Mouse (Mus musculus) liver, postnatal 0 days (tissue): Measurements from ENCODE around the gene Lhfp. TPM values are rescaled to one million over a fixed set of nuclear protein-coding genes. Genes with fewer than 3 reads are reported as not detected.
"Not testable (repeated sequence)": the region's sequence is repeated elsewhere in the genome, so short reads cannot be mapped to it uniquely, and the experiment has no call there.

ENCODE experiments used
- ATAC-seq: fragments of 200-750 bp; cut with Nextera tagmentation; 2 replicates; pipeline ENCODE4 v1.8.0; 2017; ENCODE audit warnings: mild to moderate bottlenecking, moderate library complexity
- DNase-seq: peaks from one replicate; pipeline ENCODE4 v3.0.0-alpha.2; 2016
- H3K27ac ChIP-seq: fragments of 300-500 bp; sonication (generic); 2 replicates; pipeline ENCODE4 v1.5.1; 2014; ENCODE audit warnings: antibody characterized with exemption, moderate library complexity, mild to moderate bottlenecking, low read depth
- H3K27me3 ChIP-seq: fragments of 300-500 bp; sonication (generic); 2 replicates; pipeline ENCODE4 v1.6.1; 2014; ENCODE audit warnings: low read length, control low read depth, mixed read lengths; ENCODE audit not compliant: insufficient read depth
- H3K36me3 ChIP-seq: fragments of 300-500 bp; sonication (generic); replicated peaks from 2 replicates; pipeline ENCODE4 v1.6.1; 2014; ENCODE audit warnings: mild to moderate bottlenecking, control low read depth, low read length, moderate library complexity, mixed read lengths; ENCODE audit not compliant: insufficient read depth
- H3K4me1 ChIP-seq: fragments of 300-500 bp; sonication (generic); 2 replicates; pipeline ENCODE4 v1.6.1; 2014; ENCODE audit warnings: antibody characterized with exemption, mild to moderate bottlenecking, control low read depth; ENCODE audit not compliant: insufficient read depth
- H3K4me2 ChIP-seq: fragments of 300-500 bp; sonication (generic); 2 replicates; pipeline ENCODE4 v1.6.1; 2014; ENCODE audit warnings: low read depth, mild to moderate bottlenecking, low read length, moderate library complexity, mixed read lengths
- H3K4me3 ChIP-seq: fragments of 300-500 bp; sonication (generic); 2 replicates; pipeline ENCODE4 v1.5.1; 2014; ENCODE audit warnings: low read depth, low read length
- H3K9ac ChIP-seq: fragments of 300-500 bp; sonication (generic); replicated peaks from 2 replicates; pipeline ENCODE4 v1.6.1; 2014; ENCODE audit warnings: mild to moderate bottlenecking, moderate library complexity
- H3K9me3 ChIP-seq: fragments of 300-500 bp; sonication (generic); 2 replicates; pipeline ENCODE4 v1.6.1; 2016; ENCODE audit warnings: mild to moderate bottlenecking, control low read depth, low read length, mixed read lengths
- CTCF ChIP-seq: sonication (generic); IDR thresholded peaks from 2 replicates; pipeline ENCODE4 v1.5.1; 2016; ENCODE audit warnings: antibody characterized with exemption, low read depth
- EP300 ChIP-seq: IDR thresholded peaks from 2 replicates; pipeline ENCODE4 v1.6.1; 2016; ENCODE audit warnings: antibody characterized with exemption, low read depth, mild to moderate bottlenecking
- WGBS: fragments of 180-500 bp; shearing (Covaris S2); extraction: QIAGEN DNeasy Blood & Tissue Kit; methylation state at CpG from one replicate; pipeline ENCODE4 v1.1.7; 2014; ENCODE audit not compliant: insufficient replicate concordance; 5-methylcytosine and 5-hydroxymethylcytosine counted together
- polyA plus RNA-seq: library from polyadenylated mRNA; unstranded; fragments of >200 nt; fragmentation: Nextera tagmentation; extraction: Ambion mirVana; gene quantifications from 2 replicates; pipeline ENCODE4 v1.2.1, GENCODE M21; 2015

The Lhfp gene
- polyA plus RNA-seq, 1 experiment from 2014 or later, result 10.4 TPM

DNA sequence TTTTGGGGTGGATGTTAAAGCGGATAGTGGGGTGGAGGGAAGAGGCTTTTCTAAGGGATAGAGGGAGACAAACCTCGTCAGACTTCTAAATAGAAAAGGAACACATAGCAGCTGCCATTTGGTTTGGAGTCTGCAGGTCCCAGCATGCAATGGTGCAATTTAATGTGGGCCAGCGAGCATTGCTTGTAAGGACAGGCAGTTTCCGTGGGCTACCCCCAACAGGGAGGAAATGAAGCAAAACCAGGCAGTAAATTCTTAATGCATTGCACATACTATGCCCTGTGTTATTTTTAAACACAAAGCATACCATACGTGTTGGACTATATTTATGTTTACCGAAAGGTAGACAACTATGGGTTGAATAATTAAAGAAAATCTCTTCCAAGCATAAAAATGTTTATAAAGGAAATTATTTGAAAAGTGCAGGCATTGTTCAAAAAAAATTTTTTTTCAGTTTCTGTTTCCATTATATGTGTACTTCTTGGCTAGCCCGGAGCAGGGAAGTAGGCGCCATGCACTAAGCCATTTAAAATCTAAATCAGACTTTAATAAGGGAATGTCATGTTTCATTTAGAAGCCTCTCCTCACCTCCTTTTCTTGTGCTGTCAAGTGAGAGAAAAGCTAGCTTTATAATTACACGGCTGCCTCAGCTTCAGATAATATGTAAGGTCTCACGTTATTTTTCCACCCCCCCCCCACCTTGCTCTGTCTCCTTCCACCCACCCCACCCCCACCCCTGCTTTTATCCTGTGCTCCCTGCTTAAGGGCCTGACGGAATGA, 67.5 kb downstream of the Lhfp start:
- H3K4me2 ChIP-seq, result no peak overlapping the region
- no peaks in the 10 kb centered on the region for H3K27me3 ChIP-seq
- H3K9ac ChIP-seq, result no peak overlapping the region
- 65% methylated on average over 11 of the region's 11 CpGs for WGBS
- no peaks in the 10 kb centered on the region for H3K9me3 ChIP-seq
- no peak for ATAC-seq
- no peak for TF ChIP-seq EP300
- no peak for TF ChIP-seq CTCF
- no peak overlapping the region for H3K4me3 ChIP-seq
- H3K4me1 ChIP-seq, result no peaks in the 10 kb centered on the region
- no peak for DNase-seq
- H3K27ac ChIP-seq, result no peak overlapping the region
- H3K36me3 ChIP-seq, result no peaks in the 10 kb centered on the region

DNA sequence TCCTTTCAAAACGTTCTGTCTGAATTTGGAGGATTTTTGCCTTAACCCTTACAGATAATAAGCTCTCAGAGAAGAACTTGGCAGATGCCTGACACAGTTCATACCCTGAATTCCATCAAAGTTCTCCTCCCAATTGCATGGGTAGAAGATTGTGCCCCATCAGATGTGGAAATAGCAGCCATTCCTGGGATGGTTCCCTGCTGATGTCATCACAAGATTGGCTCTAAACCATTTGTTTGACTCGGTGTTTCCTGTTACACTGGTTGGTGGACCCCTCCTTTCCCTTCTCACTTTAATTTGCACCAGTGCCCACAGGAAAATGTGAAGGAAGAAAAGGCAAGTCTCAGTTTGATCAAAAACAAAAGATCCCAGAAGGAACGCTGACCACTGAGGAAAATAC, 68.6 kb downstream of the Lhfp start:
- no peak for DNase-seq
- Histone ChIP-seq H3K27me3 (no peaks in the 10 kb centered on the region), H3K4me1 (no peaks in the 10 kb centered on the region), H3K9me3 (no peaks in the 10 kb centered on the region), H3K36me3 (no peaks in the 10 kb centered on the region), H3K4me3 (no peak overlapping the region), H3K27ac (no peak overlapping the region), H3K9ac (no peak overlapping the region), H3K4me2 (no peak overlapping the region)
- no peak for ATAC-seq
- no peak for TF ChIP-seq CTCF
- no peak for TF ChIP-seq EP300
- WGBS, result 23% methylated on average over 3 of the region's 3 CpGs

- Histone ChIP-seq H3K4me2 (no peak overlapping the region), H3K27ac (no peak overlapping the region), H3K4me3 (no peak overlapping the region), H3K9me3 (no peaks in the 10 kb centered on the region), H3K36me3 (no peaks in the 10 kb centered on the region), H3K4me1 (no peaks in the 10 kb centered on the region), H3K9ac (no peak overlapping the region), H3K27me3 (no peaks in the 10 kb centered on the region)
- TF ChIP-seq CTCF (peak; percentile 32), EP300 (no peak)
- ATAC-seq (no peak), DNase-seq (no peak)
- 81% methylated on average over 7 of the region's 7 CpGs for WGBS
Observed at GRCm38 (mm10) chr3:53112048-53112447, 70.7 kb downstream of the Lhfp start.

DNA sequence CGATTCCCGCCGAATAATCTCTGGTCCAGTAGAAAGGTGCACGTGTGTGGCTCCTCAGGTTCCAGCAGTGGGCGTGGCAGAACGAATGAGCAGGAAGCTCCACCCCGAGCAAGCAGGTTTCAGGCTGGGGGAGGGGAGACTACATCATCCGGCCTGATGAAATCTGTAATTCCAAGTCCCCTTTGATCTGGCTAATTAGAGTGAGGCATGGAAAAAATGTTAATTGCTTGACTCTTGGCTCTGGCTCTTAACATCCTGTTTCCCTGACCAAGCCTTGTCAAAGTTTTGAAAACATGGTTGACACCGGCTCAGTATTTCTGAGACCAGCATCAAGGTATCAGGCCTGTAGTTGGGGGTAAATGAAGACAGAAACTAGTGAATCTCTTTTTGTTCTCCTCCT, 77.4 kb downstream of the Lhfp start:
- not testable (repeated sequence) for H3K9ac ChIP-seq, H3K4me3 ChIP-seq, H3K9me3 ChIP-seq, H3K27ac ChIP-seq, H3K4me1 ChIP-seq, H3K27me3 ChIP-seq, ATAC-seq, H3K4me2 ChIP-seq, H3K36me3 ChIP-seq, DNase-seq
- 77% methylated on average over 5 of the region's 9 CpGs for WGBS

DNA sequence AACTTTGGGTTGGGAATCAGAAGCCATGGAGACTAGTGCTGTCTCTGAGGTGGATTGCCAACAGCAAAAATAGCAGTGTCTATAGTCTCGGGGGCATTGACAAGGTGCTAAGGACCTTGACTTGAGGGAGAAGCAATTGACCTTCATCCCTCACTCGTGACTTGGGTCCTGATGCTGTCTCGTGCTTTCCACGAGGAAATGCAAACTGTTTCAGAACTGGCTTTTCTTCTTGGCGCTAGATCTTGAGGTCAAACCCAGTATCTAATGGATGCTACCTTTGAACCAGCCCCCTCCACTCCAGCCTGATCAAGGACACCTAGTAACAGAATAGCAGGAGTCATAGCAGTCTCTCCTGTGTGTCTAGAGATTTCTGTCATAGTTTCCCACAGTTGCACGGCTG, 78.7 kb downstream of the Lhfp start:
- DNase-seq (no peak), ATAC-seq (no peak)
- H3K9me3 ChIP-seq, result no peaks in the 10 kb centered on the region
- H3K4me1 ChIP-seq, result no peaks in the 10 kb centered on the region
- no peak overlapping the region for H3K9ac ChIP-seq
- no peak for TF ChIP-seq CTCF
- no peaks in the 10 kb centered on the region for H3K27me3 ChIP-seq
- H3K36me3 ChIP-seq, result no peaks in the 10 kb centered on the region
- H3K4me2 ChIP-seq, result no peak overlapping the region
- no peak overlapping the region for H3K27ac ChIP-seq
- WGBS, result 80% methylated on average over 6 of the region's 6 CpGs
- no peak overlapping the region for H3K4me3 ChIP-seq

GRCm38 (mm10) chr3:53125495-53125894, 84.2 kb downstream of the Lhfp start:
- ATAC-seq, result no peak
- Histone ChIP-seq H3K4me3 (no peak overlapping the region), H3K9me3 (no peaks in the 10 kb centered on the region), H3K4me1 (no peaks in the 10 kb centered on the region), H3K9ac (no peak overlapping the region), H3K27ac (no peak overlapping the region), H3K27me3 (no peaks in the 10 kb centered on the region), H3K36me3 (no peaks in the 10 kb centered on the region), H3K4me2 (no peak overlapping the region)
- TF ChIP-seq EP300 (no peak), CTCF (no peak)
- DNase-seq, result no peak
- WGBS, result 74% methylated on average over 8 of the region's 8 CpGs

DNA sequence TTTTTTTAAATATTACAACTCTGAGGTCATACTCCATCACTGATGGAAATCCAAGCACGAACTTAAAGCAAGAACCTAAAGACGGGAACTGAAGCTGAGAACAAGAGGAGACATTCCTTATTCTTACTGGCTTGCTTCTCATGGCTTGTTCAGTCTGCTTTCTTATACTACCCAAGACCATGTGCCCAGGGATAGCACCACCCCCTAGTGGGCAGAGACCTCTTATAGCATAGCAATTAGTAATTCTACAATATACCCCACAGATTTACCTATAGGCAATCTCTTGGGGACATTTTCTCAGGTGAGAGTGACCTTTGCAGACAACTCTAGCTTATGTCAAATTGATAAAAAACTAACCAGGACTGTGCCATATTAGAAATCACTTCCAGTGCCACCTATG, 97.5 kb downstream of the Lhfp start:
- Histone ChIP-seq H3K4me1 (no peaks in the 10 kb centered on the region), H3K4me2 (no peak overlapping the region), H3K27me3 (no peaks in the 10 kb centered on the region), H3K27ac (no peak overlapping the region), H3K9me3 (no peaks in the 10 kb centered on the region), H3K9ac (no peak overlapping the region), H3K36me3 (no peaks in the 10 kb centered on the region), H3K4me3 (no peak overlapping the region)
- TF ChIP-seq EP300 (no peak), CTCF (0 out of 2 replicates have a peak, but pooled peaks have one; percentile 15)
- DNase-seq (no peak), ATAC-seq (no peak)
- WGBS, result 87% methylated on average over 2 of the region's 2 CpGs
